Mouse (Mus musculus) adrenal gland, adult 10 weeks (tissue): ENCODE results near the gene Golt1b. TPM values are rescaled to one million over a fixed set of nuclear protein-coding genes. Genes with fewer than 3 reads are reported as not detected.

Source experiments
- polyA plus RNA-seq: library from polyadenylated mRNA; stranded (reverse); fragments of 350-450 nt; fragmentation: Illumina TruSeq; extraction: RNeasy Lipid Tissue Mini Kit (QIAGEN cat#74804); gene quantifications from one replicate; pipeline ENCODE4 v1.2.3, GENCODE M21; 2014; ENCODE audit warnings: low read depth, low replicate concordance

Golt1b gene
- polyA plus RNA-seq = 78.5 TPM

GRCm38 (mm10) chr6:142387011-142387754 is at the start of gene Golt1b, which contains the start of gene Recql:
Gene Golt1b, plus strand, starts transcription at chr6:142387221.
Gene Recql, minus strand, starts transcription at chr6:142387087.

GRCm38 (mm10) chr6:142345440-142346038 is 41.5 kb upstream of the Golt1b start, which contains the start of gene Pyroxd1:
Gene Pyroxd1, plus strand, starts transcription at chr6:142345654.

GRCm38 (mm10) chr6:142412906-142413491 is 26.0 kb downstream of the Golt1b start, which contains the start of gene Spx:
Gene Spx, plus strand, starts transcription at chr6:142413441.

Other genes with a start within 250 kb of the Golt1b start
- not detected for gene Slco1a6, start 178.7 kb upstream of the Golt1b start, polyA plus RNA-seq
- not detected for gene Iapp, start 88.8 kb upstream of the Golt1b start, polyA plus RNA-seq
- gene Slco1a5, start 64.2 kb upstream of the Golt1b start, polyA plus RNA-seq = not detected
- gene Pyroxd1, start 41.6 kb upstream of the Golt1b start, polyA plus RNA-seq = 29.9 TPM
- gene Recql, start 134 bp upstream of the Golt1b start, polyA plus RNA-seq = 19.5 TPM
- 0.41 TPM for gene Spx, start 26.2 kb downstream of the Golt1b start, polyA plus RNA-seq
- 11.1 TPM for gene Gys2, start 85.9 kb downstream of the Golt1b start, polyA plus RNA-seq
- 44.2 TPM for gene Ldhb, start 120.7 kb downstream of the Golt1b start, polyA plus RNA-seq
- gene Kcnj8, start 184.4 kb downstream of the Golt1b start, polyA plus RNA-seq = 4.4 TPM